Mouse (Mus musculus): ENCODE data around the gene Pttg1. TPM values are rescaled to one million over a fixed set of nuclear protein-coding genes. Genes with fewer than 3 reads are reported as not detected.

Pttg1 gene
- 50.6 and 59.2 TPM in 2 replicates for polyA plus RNA-seq (2012; rRNA removed)

DNA sequence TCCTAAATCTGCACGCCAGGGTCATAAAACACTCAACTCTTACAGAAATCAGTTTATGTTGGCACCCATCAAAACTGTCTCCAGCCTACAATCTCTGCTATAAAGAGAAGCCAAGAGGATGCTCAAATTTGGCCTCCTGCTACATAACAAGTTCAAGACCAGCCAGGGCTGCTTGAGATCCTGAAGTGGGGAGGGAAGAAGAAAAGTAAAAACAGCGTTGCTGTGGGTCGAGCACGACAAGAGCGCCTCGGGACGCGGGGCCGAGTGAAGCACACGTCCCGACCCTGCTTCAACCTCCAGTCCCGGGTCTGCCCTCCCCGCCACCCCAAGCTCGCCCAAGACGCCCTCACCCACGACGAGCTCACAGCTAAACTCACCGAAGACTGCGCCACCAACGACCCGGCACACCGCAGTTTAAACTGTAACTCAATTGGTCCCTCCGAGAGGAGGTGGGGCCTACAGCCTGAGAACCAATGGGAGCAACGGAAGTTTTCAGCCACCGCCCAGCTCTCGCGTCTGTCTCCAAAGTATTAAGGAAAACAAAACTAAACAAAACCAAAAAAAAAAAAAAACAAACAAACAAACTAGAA is at the start of gene Pttg1:
Pttg1 (minus strand) TSS at position 428 of the 590 bp plus-strand sequence.

DNA sequence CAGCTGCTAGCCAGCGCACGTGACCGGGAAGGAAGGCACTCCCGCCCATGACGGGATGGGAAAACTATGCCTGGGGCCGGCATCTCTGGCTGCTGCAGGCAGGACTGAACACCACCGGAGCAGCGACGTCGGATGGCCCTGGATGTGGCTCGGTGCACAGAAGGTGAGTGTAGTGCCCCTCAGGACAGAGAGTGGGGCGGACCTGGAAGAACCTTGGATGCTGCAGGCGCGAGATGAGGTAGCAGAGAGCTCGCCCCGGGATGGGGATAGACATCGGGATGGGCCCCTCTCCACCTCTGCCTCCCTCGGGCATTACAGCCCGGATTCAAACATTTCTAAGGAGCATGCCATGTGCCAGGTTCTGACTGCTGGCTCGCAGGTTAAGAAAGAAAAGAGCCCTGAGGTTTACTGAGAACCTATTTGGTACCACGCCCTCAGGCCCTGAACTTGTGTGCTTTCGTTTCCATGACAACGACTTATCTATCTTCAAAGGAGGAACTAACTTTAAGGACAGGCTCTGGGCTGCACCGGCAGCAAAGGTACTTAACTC is 48.2 kb upstream of the Pttg1 start, which contains the start of gene C1qtnf2:
C1qtnf2 (plus strand) TSS at position 52 of the 550 bp plus-strand sequence.

DNA sequence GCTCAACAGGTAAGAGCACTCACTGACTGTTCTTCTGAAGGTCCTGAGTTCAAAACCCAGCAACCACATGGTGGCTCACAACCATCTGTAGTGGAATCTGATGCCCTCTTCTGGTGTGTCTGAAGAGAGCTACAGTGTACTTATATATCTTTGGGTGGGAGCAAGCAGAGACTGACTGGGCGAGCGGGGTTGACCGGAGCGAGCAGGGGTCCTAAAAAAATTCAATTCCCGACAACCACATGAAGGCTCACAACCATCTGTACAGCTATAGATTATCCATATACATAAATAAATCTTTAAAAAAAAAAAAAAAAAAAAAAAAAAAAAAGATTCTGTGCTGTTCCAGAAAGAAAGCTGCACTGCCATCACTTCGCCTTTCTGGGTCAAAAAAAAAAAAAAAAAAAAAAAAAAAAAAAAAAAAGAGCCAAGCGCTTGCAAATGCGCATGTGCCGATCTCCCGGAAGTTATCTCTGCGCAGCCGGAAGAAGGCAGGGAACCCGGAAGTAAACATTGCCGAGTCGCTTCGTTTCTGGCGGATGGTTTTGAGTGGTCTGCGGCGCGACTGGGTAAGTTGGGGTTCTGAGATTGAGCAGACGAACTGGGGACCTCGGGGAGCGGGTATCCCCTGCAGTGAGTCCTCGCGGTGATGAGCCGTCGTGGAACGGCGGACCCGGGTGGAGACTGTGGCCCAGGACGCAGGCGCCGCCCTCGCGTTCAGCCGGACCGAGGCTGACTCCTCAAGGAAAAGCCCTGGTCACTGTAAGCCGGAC is 7.4 kb upstream of the Pttg1 start, which contains the start of gene Slu7:
Slu7 (plus strand) TSS at position 491 of the 770 bp plus-strand sequence.

Other genes with a start within 250 kb of the Pttg1 start
- gene Slu7, start 7.5 kb upstream of the Pttg1 start, polyA plus RNA-seq (2012; rRNA removed): 4.1 and 4.4 TPM in 2 replicates
- 1.6 and 1.8 TPM in 2 replicates for gene C1qtnf2, start 48.0 kb upstream of the Pttg1 start, polyA plus RNA-seq (2012; rRNA removed)
- gene Ccnjl, start 102.5 kb upstream of the Pttg1 start, polyA plus RNA-seq (2012; rRNA removed): 1.1 and 1.2 TPM in 2 replicates
- 0.16 and 0.18 TPM in 2 replicates for gene 4933415A04Rik, start 160.8 kb upstream of the Pttg1 start, polyA plus RNA-seq (2012; rRNA removed)
- gene Fabp6, start 175.3 kb upstream of the Pttg1 start, polyA plus RNA-seq (2012; rRNA removed): not detected in 2 replicates

All from liver, embryonic 18 days (tissue).